Mouse (Mus musculus) MEL (cell line): ENCODE data around the gene Gm10118. TPM values are rescaled to one million over a fixed set of nuclear protein-coding genes. Genes with fewer than 3 reads are reported as not detected.

Experiments
- DNase-seq: peaks from one replicate; pipeline ENCODE4 v3.0.0; 2011; ENCODE audit warnings: low read depth, low spot score
- H3K27ac ChIP-seq: 2 replicates; pipeline ENCODE4 v1.5.1; 2012; ENCODE audit warnings: low read depth, mild to moderate bottlenecking, control low read depth, low read length, moderate library complexity; ENCODE audit not compliant: control insufficient read depth
- H3K27me3 ChIP-seq, 2 experiments: fragments of 150-350 bp in 1 of 2; sonication (generic) in 1 of 2; 2 replicates each; pipeline ENCODE4 v1.6.1; 2012; ENCODE audit warnings: low read length in 2 of 2, mild to moderate bottlenecking in 2 of 2, improper control_type of control experiment in 1 of 2, moderate library complexity in 1 of 2; ENCODE audit not compliant: insufficient read depth in 2 of 2, control insufficient read depth in 1 of 2
- H3K36me3 ChIP-seq, 2 experiments: 2 replicates each; pipeline ENCODE4 v1.6.1; 2012 to 2014; ENCODE audit warnings: low read length in 2 of 2, improper control_type of control experiment in 1 of 2, inconsistent platforms in 1 of 2, mild to moderate bottlenecking in 1 of 2; ENCODE audit not compliant: insufficient read depth in 2 of 2, control insufficient read depth in 1 of 2
- H3K4me1 ChIP-seq, 2 experiments: fragments of 150-350 bp in 1 of 2; sonication (generic) in 1 of 2; 2 replicates each; pipeline ENCODE4 v1.6.1; 2012; ENCODE audit warnings: low read length in 2 of 2, improper control_type of control experiment in 1 of 2, mild to moderate bottlenecking in 1 of 2; ENCODE audit not compliant: insufficient read depth in 2 of 2, control insufficient read depth in 1 of 2
- H3K4me3 ChIP-seq, 2 experiments: fragments of 150-350 bp in 1 of 2; sonication (generic) in 1 of 2; 2 replicates each; pipeline ENCODE4 v1.5.1; 2012; ENCODE audit warnings: low read depth in 2 of 2, low read length in 2 of 2, mild to moderate bottlenecking in 2 of 2, moderate library complexity in 2 of 2, control low read depth in 1 of 2, improper control_type of control experiment in 1 of 2; ENCODE audit not compliant: control insufficient read depth in 1 of 2, insufficient read depth in 1 of 2
- H3K79me2 ChIP-seq: 2 replicates; pipeline ENCODE4 v1.6.1; 2012; ENCODE audit warnings: mild to moderate bottlenecking, low read length, moderate library complexity; ENCODE audit not compliant: control insufficient read depth, poor library complexity, insufficient read depth
- H3K9ac ChIP-seq: 2 replicates; pipeline ENCODE4 v1.6.1; 2012; ENCODE audit warnings: low read depth, mild to moderate bottlenecking, control low read depth, low read length, moderate library complexity; ENCODE audit not compliant: control insufficient read depth, poor library complexity, severe bottlenecking
- H3K9me3 ChIP-seq: fragments of 150-350 bp; sonication (generic); replicated peaks from 2 replicates; pipeline ENCODE4 v1.6.1; 2012; ENCODE audit warnings: mild to moderate bottlenecking, low read length, improper control_type of control experiment, moderate library complexity; ENCODE audit not compliant: insufficient read depth
- BHLHE40 ChIP-seq: IDR thresholded peaks from 2 replicates; pipeline ENCODE4 v1.6.1; 2012; ENCODE audit warnings: low read depth, mild to moderate bottlenecking, inconsistent platforms, low read length, improper control_type of control experiment, borderline replicate concordance
- CHD2 ChIP-seq: IDR thresholded peaks from 2 replicates; pipeline ENCODE4 v1.6.1; 2011; ENCODE audit warnings: low read length, improper control_type of control experiment
- ELF1 ChIP-seq: IDR thresholded peaks from 2 replicates; pipeline ENCODE4 v1.6.1; 2014; ENCODE audit warnings: low read depth, mild to moderate bottlenecking, inconsistent platforms, low read length, improper control_type of control experiment, moderate library complexity
- EP300 ChIP-seq, 2 experiments: IDR thresholded peaks; 2 replicates each; pipeline ENCODE4 v1.6.1; 2011; ENCODE audit warnings: improper control_type of control experiment in 2 of 2, low read length in 2 of 2, low read depth in 1 of 2, mild to moderate bottlenecking in 1 of 2
- ETS1 ChIP-seq: IDR thresholded peaks from 2 replicates; pipeline ENCODE4 v1.6.1; 2012; ENCODE audit warnings: low read depth, mild to moderate bottlenecking, inconsistent platforms, low read length, improper control_type of control experiment, moderate library complexity
- GATA1 ChIP-seq: IDR thresholded peaks from 2 replicates; pipeline ENCODE4 v1.6.1; 2011; ENCODE audit warnings: low read depth, low read length, improper control_type of control experiment
- HCFC1 ChIP-seq: IDR thresholded peaks from 2 replicates; pipeline ENCODE4 v1.6.1; 2012; ENCODE audit warnings: low read depth, mild to moderate bottlenecking, inconsistent platforms, low read length, improper control_type of control experiment, moderate library complexity
- JUND ChIP-seq: IDR thresholded peaks from 2 replicates; pipeline ENCODE4 v1.6.1; 2011; ENCODE audit warnings: low read depth, mild to moderate bottlenecking, improper control_type of control experiment, low read length
- KAT2A ChIP-seq: conservative IDR thresholded peaks from 2 replicates; pipeline ENCODE4 v1.6.1; 2012; ENCODE audit warnings: low read depth, low read length, improper control_type of control experiment, inconsistent platforms
- MAFK ChIP-seq: IDR thresholded peaks from 2 replicates; pipeline ENCODE4 v1.6.1; 2011; ENCODE audit warnings: low read depth, mild to moderate bottlenecking, low read length, improper control_type of control experiment, borderline replicate concordance
- MAX ChIP-seq: IDR thresholded peaks from 2 replicates; pipeline ENCODE4 v1.6.1; 2011; ENCODE audit warnings: low read length, improper control_type of control experiment
- MAZ ChIP-seq: IDR thresholded peaks from 2 replicates; pipeline ENCODE4 v1.6.1; 2012; ENCODE audit warnings: low read depth, mild to moderate bottlenecking, inconsistent platforms, low read length, improper control_type of control experiment
- MEF2A ChIP-seq: IDR thresholded peaks from 2 replicates; pipeline ENCODE4 v1.6.1; 2014; ENCODE audit warnings: low read depth, mild to moderate bottlenecking, inconsistent platforms, low read length, improper control_type of control experiment; ENCODE audit not compliant: poor library complexity, insufficient replicate concordance, severe bottlenecking; ENCODE audit errors: extremely low read depth
- MYB ChIP-seq: IDR thresholded peaks from 2 replicates; pipeline ENCODE4 v1.6.1; 2011; ENCODE audit warnings: mild to moderate bottlenecking, low read depth, low read length, improper control_type of control experiment
- MYC ChIP-seq: IDR thresholded peaks from 2 replicates; pipeline ENCODE4 v1.6.1; 2011; ENCODE audit warnings: low read depth, mild to moderate bottlenecking, low read length, improper control_type of control experiment, moderate library complexity
- NELFE ChIP-seq: IDR thresholded peaks from 2 replicates; pipeline ENCODE4 v1.6.1; 2011; ENCODE audit warnings: low read depth, low read length, improper control_type of control experiment
- NRF1 ChIP-seq: IDR thresholded peaks from 2 replicates; pipeline ENCODE4 v1.6.1; 2014; ENCODE audit warnings: low read depth, mild to moderate bottlenecking, inconsistent platforms, low read length, improper control_type of control experiment, moderate library complexity; ENCODE audit not compliant: poor library complexity, insufficient read depth, severe bottlenecking
- POLR2AphosphoS2 ChIP-seq: IDR thresholded peaks from 2 replicates; pipeline ENCODE4 v1.6.1; 2011; ENCODE audit warnings: low read length, improper control_type of control experiment
- POLR2AphosphoS5 ChIP-seq: IDR thresholded peaks from 2 replicates; pipeline ENCODE4 v1.6.1; 2012; ENCODE audit warnings: low read depth, borderline replicate concordance, mild to moderate bottlenecking, inconsistent platforms, low read length, moderate library complexity, mixed read lengths
- RCOR1 ChIP-seq: IDR thresholded peaks from 2 replicates; pipeline ENCODE4 v1.6.1; 2012; ENCODE audit warnings: low read depth, mild to moderate bottlenecking, inconsistent platforms, low read length, improper control_type of control experiment
- SIN3A ChIP-seq: IDR thresholded peaks from 2 replicates; pipeline ENCODE4 v1.6.1; 2012; ENCODE audit warnings: low read length, improper control_type of control experiment, inconsistent platforms
- SMC3 ChIP-seq: IDR thresholded peaks from 2 replicates; pipeline ENCODE4 v1.6.1; 2011; ENCODE audit warnings: low read depth, low read length, improper control_type of control experiment
- TAL1 ChIP-seq: IDR thresholded peaks from 2 replicates; pipeline ENCODE4 v1.6.1; 2012; ENCODE audit warnings: mild to moderate bottlenecking, inconsistent platforms, low read length, moderate library complexity, mixed read lengths
- TBP ChIP-seq: IDR thresholded peaks from 2 replicates; pipeline ENCODE4 v1.8.0; 2011; ENCODE audit warnings: low read depth, low read length, improper control_type of control experiment
- USF1 ChIP-seq: IDR thresholded peaks from 2 replicates; pipeline ENCODE4 v1.6.1; 2014; ENCODE audit warnings: low read depth, mild to moderate bottlenecking, inconsistent platforms, low read length, improper control_type of control experiment, moderate library complexity
- USF2 ChIP-seq, 2 experiments: IDR thresholded peaks; 2 replicates each; pipeline ENCODE4 v1.6.1; 2011 to 2012; ENCODE audit warnings: improper control_type of control experiment in 2 of 2, low read length in 2 of 2, borderline replicate concordance in 1 of 2, inconsistent platforms in 1 of 2, low read depth in 1 of 2, mild to moderate bottlenecking in 1 of 2; ENCODE audit not compliant: insufficient read depth in 1 of 2
- ZC3H11A ChIP-seq: IDR thresholded peaks from 2 replicates; pipeline ENCODE4 v1.6.1; 2012; ENCODE audit warnings: low read depth, mild to moderate bottlenecking, inconsistent platforms, low read length, improper control_type of control experiment
- ZKSCAN1 ChIP-seq: IDR thresholded peaks from 2 replicates; pipeline ENCODE4 v1.6.1; 2012; ENCODE audit warnings: low read depth, mild to moderate bottlenecking, inconsistent platforms, low read length, improper control_type of control experiment, moderate library complexity
- ZNF384 ChIP-seq: IDR thresholded peaks from 2 replicates; pipeline ENCODE4 v1.6.1; 2012; ENCODE audit warnings: low read depth, mild to moderate bottlenecking, inconsistent platforms, low read length, improper control_type of control experiment
- polyA plus RNA-seq, 2 experiments: library from polyadenylated mRNA; stranded (reverse) in 1 of 2; unstranded in 1 of 2; fragments of >175 nt in 1 of 2; fragments of >200 nt in 1 of 2; gene quantifications; 2 replicates each; pipeline versions ENCODE4 v1.2.1 to v1.2.4; 2012; ENCODE audit warnings: low replicate concordance in 2 of 2, low read depth in 1 of 2; ENCODE audit not compliant: insufficient read length in 2 of 2, insufficient read depth in 1 of 2, missing spikeins in 1 of 2
- total RNA-seq: library from RNA; depleted of rRNA; stranded (reverse); fragments of 300-350 nt; gene quantifications from 2 replicates; pipeline ENCODE4 v1.2.3, GENCODE M21; 2012

Gm10118 gene
- total and polyA plus RNA-seq, 3 experiments = not detected

- TF ChIP-seq MAFK (no peak), HCFC1 (no peak), USF2 (IDR thresholded peaks at IDR 0.05; ENCODE audit: borderline replicate concordance in 1 of 2, insufficient read depth in 1 of 2, low read depth in 1 of 2, low read length in 2 of 2) (no peak), USF1 (no peak), ZNF384 (no peak), SIN3A (no peak), GATA1 (no peak), ELF1 (no peak), ETS1 (no peak), BHLHE40 (no peak), NRF1 (no peak), POLR2AphosphoS2 (no peak), RCOR1 (no peak), MAZ (no peak), NELFE (no peak), SMC3 (no peak), TBP (no peak), TAL1 (no peak)
- Histone ChIP-seq H3K9me3 (no peaks in the 10 kb centered on the region), H3K4me1 (no peaks in the 10 kb centered on the region), H3K27me3 (no peaks in the 10 kb centered on the region), H3K79me2 (no peaks in the 10 kb centered on the region), H3K27ac (no peak overlapping the region), H3K9ac (no peak overlapping the region), H3K36me3 (no peaks in the 10 kb centered on the region), H3K4me3 (no peak overlapping the region)
- DNase-seq = no peak
Measured at GRCm38 (mm10) chr10:63954308-63954930, 27.2 kb upstream of the Gm10118 start.

GRCm38 (mm10) chr10:63951481-63951880, 24.2 kb upstream of the Gm10118 start:
- H3K4me1 ChIP-seq = no peaks in the 10 kb centered on the region
- no peak for DNase-seq
- no peaks in the 10 kb centered on the region for H3K27me3 ChIP-seq
- H3K9me3 ChIP-seq = no peaks in the 10 kb centered on the region
- no peaks in the 10 kb centered on the region for H3K79me2 ChIP-seq
- H3K36me3 ChIP-seq = no peaks in the 10 kb centered on the region
- H3K9ac ChIP-seq = no peak overlapping the region
- TF ChIP-seq KAT2A = no peak
- TF ChIP-seq MAX = no peak
- TF ChIP-seq MAZ = no peak
- TF ChIP-seq MYB = no peak
- no peak for TF ChIP-seq MYC
- no peak for TF ChIP-seq USF2 (IDR thresholded peaks at IDR 0.05; ENCODE audit: borderline replicate concordance in 1 of 2, insufficient read depth in 1 of 2, low read depth in 1 of 2, low read length in 2 of 2)
- TF ChIP-seq TBP = no peak
- no peak for TF ChIP-seq JUND
- no peak for TF ChIP-seq ETS1
- no peak for TF ChIP-seq ZC3H11A
- no peak for TF ChIP-seq ZNF384
- no peak for TF ChIP-seq NELFE
- no peak for TF ChIP-seq EP300 (IDR thresholded peaks at IDR 0.05; ENCODE audit: low read depth in 1 of 2, low read length in 2 of 2)
- TF ChIP-seq CHD2 = no peak
- TF ChIP-seq ZKSCAN1 = no peak
- TF ChIP-seq POLR2AphosphoS5 = no peak
- TF ChIP-seq USF1 = no peak
- TF ChIP-seq MEF2A = no peak
- TF ChIP-seq, all 39 proteins: peak for 0
- H3K27ac ChIP-seq = no peak overlapping the region
- no peak overlapping the region for H3K4me3 ChIP-seq
